Mouse (Mus musculus) forebrain, postnatal 0 days (tissue): Measurements from ENCODE around the gene Inca1. TPM values are rescaled to one million over a fixed set of nuclear protein-coding genes. Genes with fewer than 3 reads are reported as not detected.
A peak's percentile ranks its signal among the peaks of the same experiment; 100 is the strongest.

Experiments used
- ATAC-seq: fragments of 200-750 bp; cut with Nextera tagmentation; 2 replicates; pipeline ENCODE4 v1.8.0; 2017; ENCODE audit warnings: mild to moderate bottlenecking, moderate library complexity
- DNase-seq: peaks from one replicate; pipeline ENCODE4 v3.0.0-alpha.2; 2015
- H3K27ac ChIP-seq: fragments of 300-500 bp; sonication (generic); 2 replicates; pipeline ENCODE4 v1.5.1; 2014; ENCODE audit warnings: low read depth, mild to moderate bottlenecking, antibody characterized with exemption, low read length, moderate library complexity, mixed read lengths
- H3K27me3 ChIP-seq: fragments of 300-500 bp; sonication (generic); 2 replicates; pipeline ENCODE4 v1.6.1; 2014; ENCODE audit warnings: mild to moderate bottlenecking, low read length, mixed read lengths; ENCODE audit not compliant: insufficient read depth
- H3K36me3 ChIP-seq: fragments of 300-500 bp; sonication (generic); 2 replicates; pipeline ENCODE4 v1.6.1; 2014; ENCODE audit warnings: mild to moderate bottlenecking, moderate library complexity; ENCODE audit not compliant: insufficient read depth
- H3K4me1 ChIP-seq: fragments of 300-500 bp; sonication (generic); 2 replicates; pipeline ENCODE4 v1.6.1; 2014; ENCODE audit warnings: antibody characterized with exemption; ENCODE audit not compliant: insufficient read depth
- H3K4me2 ChIP-seq: fragments of 300-500 bp; sonication (generic); 2 replicates; pipeline ENCODE4 v1.6.1; 2014; ENCODE audit warnings: low read depth, mild to moderate bottlenecking, moderate library complexity
- H3K4me3 ChIP-seq: fragments of 300-500 bp; sonication (generic); 2 replicates; pipeline ENCODE4 v1.5.1; 2014; ENCODE audit warnings: low read depth, low read length, mixed read lengths
- H3K9ac ChIP-seq: fragments of 300-500 bp; sonication (generic); 2 replicates; pipeline ENCODE4 v1.6.1; 2014; ENCODE audit warnings: mild to moderate bottlenecking
- H3K9me3 ChIP-seq: fragments of 300-500 bp; sonication (generic); 2 replicates; pipeline ENCODE4 v1.6.1; 2016; ENCODE audit warnings: low read length
- CTCF ChIP-seq: sonication (generic); IDR thresholded peaks from 2 replicates; pipeline ENCODE4 v1.5.1; 2016; ENCODE audit warnings: antibody characterized with exemption, control low read depth, low read depth
- WGBS: fragments of 180-500 bp; shearing (Covaris S2); extraction: QIAGEN DNeasy Blood & Tissue Kit; methylation state at CpG from one replicate; pipeline ENCODE4 v1.1.7; 2014; 5-methylcytosine and 5-hydroxymethylcytosine counted together
- polyA plus RNA-seq: library from polyadenylated mRNA; unstranded; fragments of >200 nt; fragmentation: Nextera tagmentation; extraction: Ambion mirVana; gene quantifications from 2 replicates; pipeline ENCODE4 v1.2.1, GENCODE M21; 2015
- total RNA-seq: library from RNA; depleted of rRNA; stranded (reverse); fragments of >200 nt; gene quantifications from 2 replicates; pipeline ENCODE4 v1.2.3, GENCODE M21; 2014

The Inca1 gene
- total and polyA plus RNA-seq, 2 experiments from 2014 or later = 0.62 to 2.1 TPM

- TF ChIP-seq CTCF = no peak
- Histone ChIP-seq H3K27ac (no peak overlapping the region), H3K4me1 (peaks cover 8% of the 10 kb centered on the region; the same call in 1 of the 2 replicates), H3K36me3 (peaks cover 43% of the 10 kb centered on the region), H3K27me3 (no peaks in the 10 kb centered on the region), H3K4me2 (peak overlapping the region; percentile 90), H3K4me3 (no peak overlapping the region), H3K9me3 (no peaks in the 10 kb centered on the region), H3K9ac (peak overlapping the region; percentile 80; the same call in 1 of the 2 replicates)
- WGBS = 82% methylated on average over 6 of the region's 6 CpGs
- no peak for DNase-seq
- no peak for ATAC-seq
These were observed 2.2 kb upstream of the Inca1 start for GRCm38 (mm10) chr11:70701984-70702733.

GRCm38 (mm10) chr11:70701221-70701955, 1.4 kb upstream of the Inca1 start:
- H3K4me3 ChIP-seq = peak overlapping the region; percentile 91
- no peaks in the 10 kb centered on the region for H3K9me3 ChIP-seq
- H3K4me1 ChIP-seq = peaks cover 8% of the 10 kb centered on the region; the same call in 1 of the 2 replicates
- peak overlapping the region; percentile 80 for H3K9ac ChIP-seq
- WGBS = 9% methylated on average over 10 of the region's 10 CpGs
- TF ChIP-seq CTCF = no peak
- DNase-seq (no peak), ATAC-seq (no peak)
- H3K27me3 ChIP-seq = no peaks in the 10 kb centered on the region
- H3K36me3 ChIP-seq = peaks cover 35% of the 10 kb centered on the region
- peak overlapping the region; percentile 90 for H3K4me2 ChIP-seq
- H3K27ac ChIP-seq = no peak overlapping the region

GRCm38 (mm10) chr11:70700613-70701012, 658 bp upstream of the Inca1 start:
- ATAC-seq (peak; percentile 23), DNase-seq (peak; percentile 28)
- H3K9me3 ChIP-seq = no peaks in the 10 kb centered on the region
- WGBS = under 1% methylated on average over 34 of the region's 34 CpGs
- peaks cover 27% of the 10 kb centered on the region for H3K36me3 ChIP-seq
- H3K4me2 ChIP-seq = peak overlapping the region; percentile 90
- H3K4me1 ChIP-seq = peaks cover 8% of the 10 kb centered on the region; the same call in 1 of the 2 replicates
- H3K27me3 ChIP-seq = no peaks in the 10 kb centered on the region
- peak overlapping the region; percentile 91 for H3K4me3 ChIP-seq
- no peak for TF ChIP-seq CTCF
- H3K27ac ChIP-seq = peak overlapping the region; percentile 75
- peak overlapping the region; percentile 80 for H3K9ac ChIP-seq

- Histone ChIP-seq H3K4me1 (peaks cover 8% of the 10 kb centered on the region; the same call in 1 of the 2 replicates), H3K36me3 (peaks cover 12% of the 10 kb centered on the region; the same call in 1 of the 2 replicates), H3K27ac (no peak overlapping the region), H3K4me2 (no peak overlapping the region), H3K27me3 (no peaks in the 10 kb centered on the region), H3K9ac (no peak overlapping the region), H3K4me3 (no peak overlapping the region), H3K9me3 (no peaks in the 10 kb centered on the region)
- no peak for TF ChIP-seq CTCF
- ATAC-seq (no peak), DNase-seq (no peak)
- WGBS = 78% methylated on average over 2 of the region's 2 CpGs
These were observed 904 bp downstream of the Inca1 start for GRCm38 (mm10) chr11:70699051-70699450.

- 83% methylated on average over 3 of the region's 3 CpGs for WGBS
- Histone ChIP-seq H3K4me3 (no peak overlapping the region), H3K4me1 (peaks cover 8% of the 10 kb centered on the region; the same call in 1 of the 2 replicates), H3K27ac (no peak overlapping the region), H3K9me3 (no peaks in the 10 kb centered on the region), H3K4me2 (no peak overlapping the region), H3K36me3 (no peaks in the 10 kb centered on the region), H3K9ac (no peak overlapping the region), H3K27me3 (no peaks in the 10 kb centered on the region)
- no peak for TF ChIP-seq CTCF
- ATAC-seq = no peak
- DNase-seq = no peak
These were observed 2.6 kb downstream of the Inca1 start for GRCm38 (mm10) chr11:70697376-70697775.

- Histone ChIP-seq H3K9me3 (no peaks in the 10 kb centered on the region), H3K27ac (no peak overlapping the region), H3K4me1 (0 out of 2 replicates have a peak, but pooled peaks cover 8% of the 10 kb centered on the region), H3K36me3 (no peaks in the 10 kb centered on the region), H3K9ac (no peak overlapping the region), H3K27me3 (no peaks in the 10 kb centered on the region), H3K4me3 (no peak overlapping the region), H3K4me2 (no peak overlapping the region)
- DNase-seq = no peak
- WGBS = 68% methylated on average over 3 of the region's 3 CpGs
- ATAC-seq = no peak
- no peak for TF ChIP-seq CTCF
These were observed 6.5 kb downstream of the Inca1 start for GRCm38 (mm10) chr11:70693504-70693903.

GRCm38 (mm10) chr11:70689578-70689977, 10.4 kb downstream of the Inca1 start:
- no peak overlapping the region for H3K4me3 ChIP-seq
- H3K4me1 ChIP-seq = peaks cover 21% of the 10 kb centered on the region; the same call in 1 of the 2 replicates
- no peaks in the 10 kb centered on the region for H3K27me3 ChIP-seq
- peaks cover 5% of the 10 kb centered on the region for H3K36me3 ChIP-seq
- no peak overlapping the region for H3K27ac ChIP-seq
- no peak for TF ChIP-seq CTCF
- H3K9ac ChIP-seq = no peak overlapping the region
- 41% methylated on average over 4 of the region's 4 CpGs for WGBS
- no peak for DNase-seq
- no peak overlapping the region for H3K4me2 ChIP-seq
- ATAC-seq = no peak
- no peaks in the 10 kb centered on the region for H3K9me3 ChIP-seq
